Mouse (Mus musculus) bone marrow macrophage, adult 2 months (primary cell): ENCODE data around the gene Ift22.

Source experiments
- CTCF ChIP-seq: IDR thresholded peaks from 2 replicates; pipeline ENCODE4 v1.5.1; 2012; ENCODE audit warnings: low read depth, mild to moderate bottlenecking, low read length, moderate library complexity
- POLR2A ChIP-seq: IDR thresholded peaks from 2 replicates; pipeline ENCODE4 v1.6.1; 2012; ENCODE audit warnings: mild to moderate bottlenecking, low read depth, low read length, borderline replicate concordance

- TF ChIP-seq CTCF (no peak), POLR2A (no peak)
Measured at GRCm38 (mm10) chr5:136888539-136889355, 19.2 kb upstream of the Ift22 start.
